Mouse (Mus musculus) lung, postnatal 0 days (tissue): ENCODE data around the gene Ttc29. TPM values are rescaled to one million over a fixed set of nuclear protein-coding genes. Genes with fewer than 3 reads are reported as not detected.

Source experiments
- ATAC-seq: fragments of 200-750 bp; cut with Nextera tagmentation; 2 replicates; pipeline ENCODE4 v1.8.0; 2017; ENCODE audit warnings: moderate library complexity
- DNase-seq: peaks from one replicate; pipeline ENCODE4 v3.0.0-alpha.2; 2016; ENCODE audit warnings: low spot score
- H3K27ac ChIP-seq: fragments of 300-500 bp; sonication (generic); 2 replicates; pipeline ENCODE4 v1.5.1; 2014; ENCODE audit warnings: antibody characterized with exemption, mild to moderate bottlenecking, low read length, mixed read lengths
- H3K27me3 ChIP-seq: fragments of 300-500 bp; sonication (generic); replicated peaks from 2 replicates; pipeline ENCODE4 v1.6.1; 2014; ENCODE audit warnings: low read length, mixed read lengths; ENCODE audit not compliant: insufficient read depth
- H3K36me3 ChIP-seq: fragments of 300-500 bp; sonication (generic); 2 replicates; pipeline ENCODE4 v1.6.1; 2014; ENCODE audit warnings: low read length, mixed read lengths; ENCODE audit not compliant: insufficient read depth
- H3K4me1 ChIP-seq: fragments of 300-500 bp; sonication (generic); 2 replicates; pipeline ENCODE4 v1.6.1; 2014; ENCODE audit warnings: antibody characterized with exemption, low read depth, low read length, mixed read lengths; ENCODE audit not compliant: insufficient read depth
- H3K4me2 ChIP-seq: fragments of 300-500 bp; sonication (generic); replicated peaks from 2 replicates; pipeline ENCODE4 v1.6.1; 2014; ENCODE audit warnings: low read depth, mild to moderate bottlenecking, low read length, moderate library complexity, mixed read lengths
- H3K4me3 ChIP-seq: fragments of 300-500 bp; sonication (generic); 2 replicates; pipeline ENCODE4 v1.5.1; 2014; ENCODE audit warnings: low read depth, low read length
- H3K9ac ChIP-seq: fragments of 300-500 bp; sonication (generic); replicated peaks from 2 replicates; pipeline ENCODE4 v1.6.1; 2014; ENCODE audit warnings: low read depth, mild to moderate bottlenecking
- H3K9me3 ChIP-seq: fragments of 300-500 bp; sonication (generic); 2 replicates; pipeline ENCODE4 v1.6.1; 2016; ENCODE audit warnings: low read length, mixed read lengths
- CTCF ChIP-seq: IDR thresholded peaks from 2 replicates; pipeline ENCODE4 v1.5.1; 2016; ENCODE audit warnings: antibody characterized with exemption, mild to moderate bottlenecking
- EP300 ChIP-seq: IDR thresholded peaks from 2 replicates; pipeline ENCODE4 v1.6.1; 2016; ENCODE audit warnings: antibody characterized with exemption, mild to moderate bottlenecking, control low read depth
- WGBS: fragments of 180-500 bp; shearing (Covaris S2); extraction: QIAGEN DNeasy Blood & Tissue Kit; methylation state at CpG from one replicate; pipeline ENCODE4 v1.1.7; 2014; 5-methylcytosine and 5-hydroxymethylcytosine counted together
- polyA plus RNA-seq: library from polyadenylated mRNA; unstranded; fragments of >200 nt; fragmentation: Nextera tagmentation; extraction: Ambion mirVana; gene quantifications from 2 replicates; pipeline ENCODE4 v1.2.1, GENCODE M21; 2015

The Ttc29 gene
- polyA plus RNA-seq, 1 experiment from 2014 or later: 5.6 TPM

GRCm38 (mm10) chr8:78437140-78438045, 224.3 kb downstream of the Ttc29 start:
- Histone ChIP-seq H3K27ac (no peak overlapping the region), H3K36me3 (no peaks in the 10 kb centered on the region), H3K4me2 (no peak overlapping the region), H3K4me1 (no peaks in the 10 kb centered on the region), H3K27me3 (peaks cover 57% of the 10 kb centered on the region), H3K4me3 (no peak overlapping the region), H3K9me3 (no peaks in the 10 kb centered on the region), H3K9ac (no peak overlapping the region)
- WGBS: 5% methylated on average over 32 of the region's 32 CpGs
- TF ChIP-seq CTCF: no peak
- TF ChIP-seq EP300: no peak
- DNase-seq: no peak
- no peak for ATAC-seq

DNA sequence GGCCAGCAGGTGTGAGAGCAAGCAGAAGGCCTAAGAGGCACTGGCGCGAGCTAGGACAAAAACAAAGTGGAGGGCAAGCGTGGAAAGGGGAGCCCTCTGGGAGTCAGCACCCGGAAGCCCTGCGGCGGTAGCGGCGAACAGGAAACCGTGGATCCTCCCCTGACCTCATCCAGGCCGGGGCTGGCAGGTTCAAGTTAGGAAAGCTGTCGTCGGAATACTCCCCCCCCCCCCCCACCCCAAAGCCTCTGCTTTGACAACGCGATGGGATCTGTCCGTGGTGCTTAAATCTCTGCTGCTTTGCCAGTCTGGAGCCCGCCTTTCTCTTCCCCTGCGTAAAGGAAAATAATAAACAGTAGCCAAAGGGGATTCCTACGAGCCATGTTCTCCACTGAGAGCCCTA, 225.0 kb downstream of the Ttc29 start:
- DNase-seq (peak; percentile 69), ATAC-seq (no peak; the same call in 1 of the 2 replicates)
- TF ChIP-seq CTCF: no peak
- no peak for TF ChIP-seq EP300
- Histone ChIP-seq H3K27me3 (peaks cover 51% of the 10 kb centered on the region), H3K9ac (no peak overlapping the region), H3K4me2 (no peak overlapping the region), H3K4me1 (no peaks in the 10 kb centered on the region), H3K9me3 (no peaks in the 10 kb centered on the region), H3K27ac (no peak overlapping the region), H3K36me3 (no peaks in the 10 kb centered on the region), H3K4me3 (no peak overlapping the region)
- under 1% methylated on average over 15 of the region's 18 CpGs for WGBS

DNA sequence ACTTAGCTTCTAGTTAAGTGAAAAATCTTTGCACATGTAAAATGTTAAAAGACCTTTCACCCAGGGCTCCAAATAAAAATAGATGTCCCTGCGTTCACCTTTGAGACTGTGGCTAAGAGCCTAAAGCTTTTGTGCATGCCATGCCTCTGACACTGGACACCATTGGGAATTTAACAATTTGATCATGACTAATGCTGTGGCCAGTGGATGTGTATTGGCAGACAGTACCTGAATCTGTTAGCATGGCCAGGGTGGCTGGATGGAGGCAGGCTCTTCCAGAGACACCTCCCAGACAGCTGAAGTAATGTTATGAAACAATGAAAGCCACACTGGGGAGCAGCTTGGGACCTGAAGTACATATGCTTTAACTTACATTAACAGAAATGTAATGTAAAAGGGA, 229.7 kb downstream of the Ttc29 start:
- 78% methylated on average over 1 of the region's 1 CpGs for WGBS
- H3K27me3 ChIP-seq: peaks cover 9% of the 10 kb centered on the region; the same call in 1 of the 2 replicates
- H3K9ac ChIP-seq: no peak overlapping the region
- no peaks in the 10 kb centered on the region for H3K4me1 ChIP-seq
- no peak for TF ChIP-seq EP300
- DNase-seq (no peak), ATAC-seq (no peak)
- H3K4me2 ChIP-seq: no peak overlapping the region
- no peak overlapping the region for H3K27ac ChIP-seq
- H3K9me3 ChIP-seq: no peaks in the 10 kb centered on the region
- H3K36me3 ChIP-seq: no peaks in the 10 kb centered on the region
- H3K4me3 ChIP-seq: no peak overlapping the region

Other genes starting within 250 kb of the Ttc29 start
- not detected in 2 replicates for gene Pou4f2, start 223.3 kb downstream of the Ttc29 start, polyA plus RNA-seq